Mouse (Mus musculus) small intestine, adult 2 months (tissue): ENCODE measurements around the gene Ltbr. TPM values are rescaled to one million over a fixed set of nuclear protein-coding genes. Genes with fewer than 3 reads are reported as not detected.

ENCODE experiments used
- H3K27ac ChIP-seq: fragments of 200-500 bp; 2 replicates; pipeline ENCODE4 v1.5.1; 2012; ENCODE audit warnings: low read depth, low read length, control low read depth, inconsistent platforms; ENCODE audit not compliant: insufficient read depth
- H3K27me3 ChIP-seq: fragments of 200-500 bp; 2 replicates; pipeline ENCODE4 v1.6.1; 2012; ENCODE audit warnings: mild to moderate bottlenecking, moderate library complexity, low read length, inconsistent platforms; ENCODE audit not compliant: control insufficient read depth, insufficient read depth
- H3K36me3 ChIP-seq: fragments of 200-500 bp; 2 replicates; pipeline ENCODE4 v1.6.1; 2012; ENCODE audit warnings: mild to moderate bottlenecking, low read length, control low read depth, inconsistent platforms; ENCODE audit not compliant: control insufficient read depth, insufficient read depth
- H3K4me1 ChIP-seq: fragments of 200-500 bp; 2 replicates; pipeline ENCODE4 v1.6.1; 2012; ENCODE audit warnings: low read length, inconsistent platforms, mixed read lengths; ENCODE audit not compliant: control insufficient read depth, insufficient read depth, insufficient read length
- H3K4me3 ChIP-seq: fragments of 200-500 bp; 2 replicates; pipeline ENCODE4 v1.5.1; 2012; ENCODE audit warnings: low read depth, mild to moderate bottlenecking, control low read depth, inconsistent platforms, low read length, moderate library complexity
- CTCF ChIP-seq: fragments of 200-500 bp; IDR thresholded peaks from 2 replicates; pipeline ENCODE4 v1.5.1; 2012; ENCODE audit warnings: low read depth, mild to moderate bottlenecking, control low read depth, inconsistent platforms, low read length, moderate library complexity, mixed read lengths; ENCODE audit not compliant: insufficient replicate concordance, insufficient read length; ENCODE audit errors: extremely low read depth
- POLR2A ChIP-seq: fragments of 200-500 bp; IDR thresholded peaks from 2 replicates; pipeline ENCODE4 v1.6.1; 2012; ENCODE audit warnings: low read depth, mild to moderate bottlenecking, control low read depth, inconsistent platforms, low read length, moderate library complexity
- WGBS: fragments of 180-500 bp; shearing (Covaris S2); methylation state at CpG from one replicate; pipeline ENCODE4 v1.1.7; 2018; 5-methylcytosine and 5-hydroxymethylcytosine counted together
- polyA plus RNA-seq: library from polyadenylated mRNA; depleted of rRNA; stranded (reverse); fragments of >200 nt; gene quantifications from 2 replicates; pipeline ENCODE4 v1.2.3, GENCODE M21; 2012; rRNA removed

The Ltbr gene
- 122 and 167 TPM in 2 replicates for polyA plus RNA-seq

DNA sequence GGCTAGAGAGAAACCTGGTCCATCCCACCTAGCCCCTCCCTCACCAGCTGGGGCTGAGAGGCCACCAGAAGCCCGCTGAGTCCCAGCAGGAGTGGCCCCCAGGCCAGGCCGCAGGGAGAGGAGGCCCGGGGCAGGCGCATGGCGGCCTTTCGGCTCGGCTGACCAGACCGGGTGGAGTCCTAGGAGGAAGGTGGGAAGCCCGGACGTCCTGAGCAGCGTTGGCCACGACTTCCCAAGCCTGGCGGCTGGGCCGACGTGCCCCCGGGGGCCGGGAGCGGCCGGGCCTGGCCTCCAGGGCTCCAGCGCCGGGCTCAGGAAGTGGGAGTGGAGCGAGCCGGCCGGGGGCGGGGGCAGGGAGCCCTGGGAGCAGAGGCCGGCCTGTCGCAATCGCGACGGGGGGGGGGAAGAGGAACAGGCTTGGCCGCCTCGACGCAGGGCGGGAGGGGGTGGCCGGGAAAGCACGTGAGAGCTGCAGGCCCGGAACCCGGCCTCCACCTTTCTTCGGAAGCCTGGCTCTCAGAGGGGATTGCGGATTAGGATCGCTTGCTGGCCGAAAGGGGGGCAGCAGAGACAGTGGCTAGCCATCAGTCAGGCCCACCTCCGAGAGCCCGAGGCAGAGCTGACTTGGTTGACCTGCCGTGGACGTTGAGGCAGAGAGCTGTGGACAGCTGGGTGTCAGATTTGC, at the start of gene Ltbr:
Ltbr (minus strand) TSS at position 340 of the 685 bp plus-strand sequence.
- H3K27ac ChIP-seq, result peak within 1 kb of the TSS; percentile 78
- WGBS, result under 1% methylated on average over 45 of the region's 46 CpGs
- peaks cover 17% of the 10 kb centered on the region for H3K4me1 ChIP-seq
- H3K4me3 ChIP-seq, result peak within 1 kb of the TSS; percentile 87
- H3K36me3 ChIP-seq, result peaks cover 27% of the 10 kb centered on the region
- TF ChIP-seq CTCF, result no peak
- peak; percentile 77 for TF ChIP-seq POLR2A
- H3K27me3 ChIP-seq, result no peaks in the 10 kb centered on the region

DNA sequence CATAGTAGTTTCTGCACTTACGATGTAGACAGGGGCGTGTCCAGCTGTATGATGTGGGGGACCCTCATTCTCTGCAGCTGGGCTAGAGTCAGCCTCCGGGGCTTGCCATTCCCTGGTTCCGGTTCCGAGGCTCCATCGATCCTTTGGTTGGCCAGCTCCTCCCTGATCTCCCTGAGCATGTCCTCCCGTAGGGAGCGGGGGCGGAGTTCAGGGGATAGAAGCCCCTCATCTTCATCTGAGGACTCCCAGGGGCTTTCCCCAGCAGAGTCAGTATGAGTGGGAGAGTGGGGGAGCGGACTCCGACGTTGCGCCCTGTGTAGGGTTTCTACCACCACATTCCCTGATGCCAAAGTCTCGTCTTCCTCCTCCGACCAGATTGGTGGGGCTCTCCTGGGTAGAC, 49.3 kb upstream of the Ltbr start:
- TF ChIP-seq CTCF (no peak), POLR2A (no peak)
- Histone ChIP-seq H3K4me3 (no peak overlapping the region), H3K27ac (0 out of 2 replicates have a peak overlapping the region, but pooled peaks have one; percentile 64), H3K4me1 (peaks cover 23% of the 10 kb centered on the region), H3K27me3 (no peaks in the 10 kb centered on the region), H3K36me3 (peaks cover 55% of the 10 kb centered on the region)
- 65% methylated on average over 15 of the region's 15 CpGs for WGBS

DNA sequence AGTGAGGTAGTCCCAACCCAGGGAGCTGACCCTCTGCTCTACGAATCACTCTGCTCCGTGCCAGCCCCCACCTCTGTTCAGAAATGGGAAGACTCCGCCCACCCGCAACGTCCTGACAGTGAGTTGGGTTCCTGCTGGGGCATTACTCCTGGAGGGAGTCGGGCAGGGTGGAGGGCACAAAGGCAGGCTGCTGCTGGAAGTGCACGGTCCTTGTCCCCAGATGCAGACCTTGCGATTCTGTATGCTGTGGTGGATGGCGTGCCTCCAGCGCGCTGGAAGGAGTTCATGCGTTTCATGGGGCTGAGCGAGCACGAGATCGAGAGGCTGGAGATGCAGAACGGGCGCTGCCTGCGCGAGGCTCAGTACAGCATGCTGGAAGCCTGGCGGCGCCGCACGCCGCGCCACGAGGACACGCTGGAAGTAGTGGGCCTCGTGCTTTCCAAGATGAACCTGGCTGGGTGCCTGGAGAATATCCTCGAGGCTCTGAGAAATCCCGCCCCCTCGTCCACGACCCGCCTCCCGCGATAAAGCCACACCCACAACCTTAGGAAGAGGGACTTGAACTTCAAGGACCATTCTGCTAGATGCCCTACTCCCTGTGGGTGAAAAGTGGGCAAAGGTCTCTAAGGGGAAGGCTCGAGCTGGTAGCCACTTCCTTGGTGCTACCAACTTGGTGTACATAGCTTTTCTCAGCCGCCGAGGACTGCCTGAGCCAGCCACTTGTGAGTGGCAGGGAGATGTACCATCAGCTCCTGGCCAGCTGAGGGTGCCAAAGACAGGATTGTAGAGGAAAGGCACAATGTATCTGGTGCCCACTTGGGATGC, 48.0 kb upstream of the Ltbr start:
- TF ChIP-seq CTCF, result peak; percentile 35; the same call in 1 of the 2 replicates
- no peak for TF ChIP-seq POLR2A
- no peak overlapping the region for H3K27ac ChIP-seq
- peaks cover 66% of the 10 kb centered on the region for H3K36me3 ChIP-seq
- no peak overlapping the region for H3K4me3 ChIP-seq
- no peaks in the 10 kb centered on the region for H3K27me3 ChIP-seq
- peaks cover 20% of the 10 kb centered on the region for H3K4me1 ChIP-seq
- 68% methylated on average over 38 of the region's 38 CpGs for WGBS

DNA sequence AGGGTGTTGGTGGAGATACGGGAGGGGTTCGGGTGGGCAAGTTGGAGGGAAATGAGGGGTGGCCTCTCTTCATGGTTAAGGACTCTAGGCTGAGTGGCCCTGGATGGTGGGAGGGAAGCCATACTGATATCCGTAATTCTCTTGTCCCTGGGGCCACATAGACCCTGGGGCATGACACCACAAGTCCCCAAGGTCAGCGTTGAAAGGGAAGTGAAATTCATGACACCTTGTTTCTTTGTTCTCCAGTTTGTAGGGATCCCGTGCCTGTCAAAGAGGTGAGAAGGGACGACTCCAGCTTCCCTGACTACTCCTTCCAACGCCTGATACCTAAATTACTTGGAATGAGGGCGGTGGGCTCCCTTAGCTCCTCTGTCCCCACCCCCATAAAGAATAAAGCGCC, 47.2 kb upstream of the Ltbr start:
- Histone ChIP-seq H3K4me3 (no peak overlapping the region), H3K27me3 (no peaks in the 10 kb centered on the region), H3K36me3 (peaks cover 66% of the 10 kb centered on the region), H3K27ac (no peak overlapping the region), H3K4me1 (peaks cover 22% of the 10 kb centered on the region)
- 92% methylated on average over 9 of the region's 9 CpGs for WGBS
- no peak for TF ChIP-seq CTCF
- no peak for TF ChIP-seq POLR2A

DNA sequence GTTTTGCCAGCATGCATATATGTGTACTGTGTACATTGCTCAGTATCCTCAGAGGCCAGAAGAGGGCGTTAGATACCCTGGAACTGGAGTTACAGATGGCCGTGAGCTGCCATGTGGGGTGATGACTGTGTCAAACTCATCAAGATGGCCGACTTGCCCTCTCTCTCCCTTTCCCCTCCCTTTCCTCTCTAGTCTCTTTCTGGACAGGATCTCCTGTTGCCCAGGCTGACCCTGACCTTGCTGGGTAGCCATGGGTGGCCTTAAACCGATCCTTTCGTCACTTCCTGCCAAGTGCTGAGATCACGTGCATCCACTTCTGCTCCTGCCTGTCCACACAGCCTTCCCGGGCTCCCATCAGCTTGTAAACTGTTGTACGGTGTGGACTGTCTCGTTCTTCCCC, 46.3 kb upstream of the Ltbr start:
- H3K36me3 ChIP-seq, result peaks cover 66% of the 10 kb centered on the region

GRCm38 (mm10) chr6:125357334-125357733, 43.6 kb upstream of the Ltbr start:
- Histone ChIP-seq H3K36me3 (peaks cover 61% of the 10 kb centered on the region), H3K4me1 (peaks cover 39% of the 10 kb centered on the region)
- no peak for TF ChIP-seq CTCF
- TF ChIP-seq POLR2A, result no peak

More for the DNA sequence above, 46.3 kb upstream of the Ltbr start:
- H3K27me3 ChIP-seq, result no peaks in the 10 kb centered on the region
- H3K27ac ChIP-seq, result no peak overlapping the region
- 63% methylated on average over 9 of the region's 9 CpGs for WGBS
- TF ChIP-seq POLR2A (no peak), CTCF (peak; percentile 24; the same call in 1 of the 2 replicates)
- peaks cover 30% of the 10 kb centered on the region for H3K4me1 ChIP-seq
- H3K4me3 ChIP-seq, result no peak overlapping the region

DNA sequence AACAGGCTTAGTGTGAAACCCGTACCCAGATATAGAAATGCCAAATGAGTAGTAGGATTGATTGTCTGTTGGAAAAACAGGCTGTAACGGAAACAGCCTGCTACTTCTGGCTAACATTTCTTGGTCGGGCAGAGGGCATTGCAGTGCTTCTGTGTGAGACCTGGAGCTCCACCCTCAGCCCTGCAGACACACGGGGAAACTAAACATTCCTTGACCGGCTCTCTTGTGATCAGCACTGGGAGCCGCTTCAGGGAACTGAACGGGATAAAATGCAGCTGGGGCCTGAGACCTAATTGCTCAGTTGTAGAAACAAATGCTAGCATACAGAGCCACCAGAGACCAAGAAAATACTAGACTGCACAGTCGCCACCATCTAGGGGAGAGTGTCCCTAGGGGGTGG, 42.6 kb upstream of the Ltbr start:
- whole genome bisulfite sequencing, result 34% methylated on average over 8 of the region's 8 CpGs

More at GRCm38 (mm10) chr6:125357334-125357733, 43.6 kb upstream of the Ltbr start:
- Histone ChIP-seq H3K4me3 (no peak overlapping the region), H3K27ac (no peak overlapping the region), H3K27me3 (no peaks in the 10 kb centered on the region)
- 89% methylated on average over 15 of the region's 15 CpGs for WGBS

More for the DNA sequence above, 42.6 kb upstream of the Ltbr start:
- H3K4me3 ChIP-seq, result no peak overlapping the region
- peaks cover 50% of the 10 kb centered on the region for H3K36me3 ChIP-seq
- no peaks in the 10 kb centered on the region for H3K27me3 ChIP-seq
- no peak overlapping the region for H3K27ac ChIP-seq
- peaks cover 42% of the 10 kb centered on the region for H3K4me1 ChIP-seq
- no peak for TF ChIP-seq POLR2A
- no peak for TF ChIP-seq CTCF
